Mouse (Mus musculus) right cerebral cortex, postnatal 25 days (tissue): ENCODE data around the gene Zfp839.
"Not testable (repeated sequence)": the region's sequence is repeated elsewhere in the genome, so short reads cannot be mapped to it uniquely, and the experiment has no call there.

Source experiments
- DNase-seq: peaks from one replicate; pipeline ENCODE4 v3.0.0; 2022

Zfp839 gene

DNA sequence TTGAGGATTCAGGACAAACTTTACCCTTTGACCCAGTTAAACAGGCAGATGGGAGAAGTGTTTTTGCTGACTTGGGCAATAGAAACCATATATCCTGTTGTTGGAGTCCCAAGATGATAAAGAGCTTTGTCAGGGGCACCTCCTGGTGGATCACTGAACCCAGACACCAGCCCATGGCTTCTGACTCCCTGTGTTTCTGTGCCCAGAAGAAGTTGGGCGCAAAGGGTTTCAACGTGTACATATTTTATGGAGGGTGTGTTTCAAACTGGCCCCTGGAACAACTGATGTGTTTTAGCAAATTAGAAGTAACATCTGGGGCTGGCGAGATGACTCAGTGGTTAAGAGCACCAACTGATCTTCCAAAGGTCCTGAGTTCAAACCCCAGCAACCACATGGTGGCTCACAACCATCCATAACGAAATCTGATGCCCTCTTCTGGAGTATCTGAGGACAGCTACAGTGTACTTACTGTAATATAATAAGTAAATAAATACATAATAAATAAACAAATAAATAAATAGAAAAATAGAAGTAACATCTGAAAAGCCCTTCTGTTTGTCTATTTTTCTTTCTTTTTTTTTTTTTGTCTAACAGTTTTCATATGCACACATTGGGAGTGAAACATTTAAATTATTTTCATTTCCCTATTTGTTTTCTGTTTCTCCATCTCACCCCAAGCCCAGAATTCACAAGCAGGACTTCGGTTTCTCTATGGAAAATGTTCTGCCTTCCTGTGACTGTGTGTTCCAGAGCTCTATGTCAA is 8.1 kb upstream of the Zfp839 start:
- no peak for DNase-seq

DNA sequence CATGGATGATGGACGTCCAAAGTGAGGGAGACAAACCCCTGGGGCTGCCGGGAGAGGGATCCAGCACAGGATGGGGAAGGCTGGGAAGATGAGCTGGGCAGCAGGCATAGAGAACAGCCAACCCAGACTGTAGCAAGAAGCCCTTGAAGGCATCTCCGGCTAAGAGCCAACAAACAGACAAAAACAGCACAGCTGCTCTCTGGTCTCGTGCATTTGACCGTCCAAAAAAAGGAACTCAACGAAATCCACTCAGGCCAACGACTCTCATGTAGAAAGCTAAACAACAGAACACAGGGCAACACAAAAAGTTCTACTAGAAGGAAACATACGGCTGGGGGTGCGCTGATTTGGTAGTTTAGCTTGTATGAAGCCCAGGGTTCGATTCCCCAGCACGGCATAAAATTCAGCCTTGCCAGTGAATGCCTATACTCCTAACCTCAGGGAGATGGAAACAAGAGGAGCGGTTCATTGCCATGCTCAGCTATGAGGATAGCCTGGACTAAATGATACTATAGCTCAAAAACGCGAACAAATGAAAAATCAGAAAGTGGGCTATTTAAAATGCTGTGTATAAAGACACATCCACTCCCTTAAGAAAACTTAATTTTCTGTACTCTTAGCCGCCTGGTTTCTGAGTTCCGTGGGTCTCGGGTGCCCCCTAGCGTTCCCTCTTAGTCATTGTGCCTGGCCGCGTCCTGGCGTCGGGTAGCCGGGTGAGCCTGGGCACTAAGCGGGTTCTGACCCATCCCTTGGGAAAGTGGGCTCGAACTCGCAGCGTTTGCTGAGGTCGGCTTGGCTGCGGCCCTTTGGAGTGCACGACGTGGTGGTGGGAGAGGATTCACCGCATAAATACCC is 6.6 kb upstream of the Zfp839 start:
- peak; percentile 76 for DNase-seq

DNA sequence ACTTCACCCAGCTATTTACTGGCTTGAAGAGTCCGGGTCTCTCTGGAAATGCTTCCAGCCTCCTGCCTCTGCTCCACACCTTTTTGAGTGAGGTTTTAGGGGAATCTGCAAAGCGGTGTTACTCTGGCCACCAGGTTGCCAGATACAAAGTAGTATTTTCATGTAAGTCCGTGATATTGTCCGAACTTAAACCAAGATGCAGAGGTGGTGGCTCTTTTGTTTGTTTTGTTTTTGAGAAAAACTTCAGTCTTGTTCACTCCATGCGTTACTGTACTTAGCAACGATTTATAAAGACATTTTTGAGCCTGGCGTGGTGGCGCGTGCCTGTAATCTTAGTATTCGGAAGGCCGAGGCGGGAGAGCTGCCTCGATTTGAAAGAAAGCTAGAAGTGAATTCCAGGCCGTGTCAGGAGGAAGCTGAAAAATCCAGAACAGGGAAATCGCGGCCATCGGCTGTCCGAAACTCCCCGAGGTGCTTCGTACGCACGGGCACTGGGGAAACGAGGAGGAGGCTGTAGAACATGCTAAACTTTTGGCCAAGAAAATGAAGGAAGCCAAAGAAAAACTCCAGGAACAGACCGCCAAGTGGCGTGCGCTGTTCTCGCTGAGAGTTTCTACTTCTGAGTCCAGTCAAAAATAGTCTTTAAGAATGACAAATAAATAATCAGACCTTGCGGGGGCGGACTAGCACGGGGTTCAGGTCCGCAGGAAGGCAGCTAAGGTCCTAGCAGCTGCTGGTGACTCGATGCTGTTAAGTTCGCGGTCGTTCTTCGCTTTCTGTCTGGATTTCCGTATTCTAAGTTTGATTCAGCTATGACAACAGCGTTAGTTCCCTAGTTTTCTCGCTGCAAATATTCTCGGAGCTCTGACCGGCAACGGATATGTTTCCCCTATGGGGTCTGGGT is 5.6 kb upstream of the Zfp839 start:
- DNase-seq = no peak

DNA sequence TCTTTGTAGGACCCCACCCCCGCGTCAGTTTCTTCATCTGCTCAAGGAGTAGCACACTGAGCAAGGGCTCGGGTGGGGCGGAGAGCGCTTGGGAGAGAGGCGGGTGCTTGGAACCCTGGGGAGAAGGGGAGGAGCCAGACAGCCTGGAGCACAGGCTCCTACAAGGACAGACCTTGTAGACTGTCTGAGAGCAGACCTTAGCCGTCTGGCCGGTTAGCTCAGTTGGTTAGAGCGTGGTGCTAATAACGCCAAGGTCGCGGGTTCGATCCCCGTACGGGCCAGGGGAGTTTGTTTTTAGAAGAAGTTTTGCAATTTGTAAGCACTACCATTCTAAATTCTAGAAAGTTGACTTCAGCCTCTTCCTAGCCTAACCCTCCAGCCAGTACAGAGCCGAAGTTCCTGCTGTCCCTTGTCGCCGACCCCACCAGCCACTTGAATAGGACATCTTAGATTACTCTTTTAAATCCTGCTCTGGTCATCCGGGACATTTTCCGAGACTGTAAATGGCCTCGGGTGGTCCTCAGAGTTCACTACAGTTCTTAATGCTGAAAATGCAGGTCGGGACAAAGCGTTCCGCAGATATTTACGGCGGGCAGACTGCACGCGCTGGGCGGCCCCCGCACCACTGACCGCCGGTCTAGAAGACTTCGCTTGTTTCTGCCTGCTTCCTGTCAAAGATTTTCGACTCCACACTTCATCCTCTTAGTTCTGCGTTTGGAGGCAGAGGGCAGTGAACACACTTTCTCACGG is 4.7 kb upstream of the Zfp839 start:
- peak; percentile 77 for DNase-seq

DNA sequence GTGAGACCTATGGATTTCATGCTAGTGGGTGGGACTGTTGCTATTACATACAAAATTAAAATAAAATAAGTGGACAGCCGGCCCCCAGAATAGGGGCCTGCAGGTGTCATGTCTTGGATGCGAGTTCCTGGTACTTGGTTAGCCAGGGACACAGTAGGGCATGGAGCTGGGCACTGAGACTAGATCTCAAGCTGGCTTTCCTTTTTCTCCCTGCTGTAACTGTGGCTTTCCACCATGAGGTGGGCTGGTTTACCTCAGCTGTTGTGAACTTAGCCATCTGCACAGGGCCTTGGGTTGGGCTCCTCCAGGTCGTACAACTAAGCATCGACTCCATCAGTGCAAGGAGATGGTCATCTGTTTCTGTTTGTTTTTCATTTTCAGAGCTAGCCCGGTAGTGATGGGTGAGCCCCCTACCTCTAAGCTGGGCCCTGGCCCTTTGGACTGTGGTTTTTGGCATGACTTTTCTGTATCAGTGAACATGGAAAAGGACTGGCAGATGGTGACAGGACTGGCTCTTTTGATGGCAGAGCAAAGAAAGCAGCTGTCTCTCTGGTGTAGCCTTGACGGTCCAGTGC is 3.8 kb upstream of the Zfp839 start:
- no peak for DNase-seq

DNA sequence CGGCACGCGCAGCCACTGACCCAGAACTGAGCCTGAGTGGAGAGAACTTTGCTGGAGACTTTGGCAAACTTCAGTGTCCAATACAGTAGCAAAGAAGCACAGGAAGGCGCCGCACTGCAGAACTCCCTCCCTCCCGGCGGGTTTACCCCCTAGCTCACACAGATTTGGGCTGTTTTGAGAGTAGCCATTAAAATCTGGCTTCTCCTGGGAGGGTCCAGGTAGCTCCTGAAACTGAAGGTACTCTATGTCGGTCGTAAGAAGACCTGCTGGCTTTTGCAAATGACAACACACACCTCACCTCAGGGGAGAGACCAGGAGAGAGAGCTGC is 840 bp downstream of the Zfp839 start:
- no peak for DNase-seq

DNA sequence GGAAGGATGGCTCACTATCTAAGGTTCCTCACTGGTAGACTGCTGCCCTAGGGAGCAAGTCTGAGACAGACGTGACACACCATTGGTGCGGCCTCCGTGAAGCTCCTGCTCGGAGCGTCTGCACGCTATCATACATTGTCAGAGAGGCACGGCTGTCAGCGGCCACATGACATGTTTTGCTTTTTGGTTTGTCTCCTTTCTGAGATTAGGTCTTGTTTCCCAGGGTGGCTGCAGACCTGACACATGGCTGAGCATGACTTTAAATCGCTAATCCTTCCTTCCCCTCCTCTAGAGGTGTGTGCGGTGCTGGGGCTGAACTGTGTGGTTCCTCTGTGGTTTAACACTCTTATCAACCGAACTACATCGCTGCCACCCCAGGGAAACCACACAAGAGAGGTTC is 1.4 kb downstream of the Zfp839 start:
- no peak for DNase-seq

DNA sequence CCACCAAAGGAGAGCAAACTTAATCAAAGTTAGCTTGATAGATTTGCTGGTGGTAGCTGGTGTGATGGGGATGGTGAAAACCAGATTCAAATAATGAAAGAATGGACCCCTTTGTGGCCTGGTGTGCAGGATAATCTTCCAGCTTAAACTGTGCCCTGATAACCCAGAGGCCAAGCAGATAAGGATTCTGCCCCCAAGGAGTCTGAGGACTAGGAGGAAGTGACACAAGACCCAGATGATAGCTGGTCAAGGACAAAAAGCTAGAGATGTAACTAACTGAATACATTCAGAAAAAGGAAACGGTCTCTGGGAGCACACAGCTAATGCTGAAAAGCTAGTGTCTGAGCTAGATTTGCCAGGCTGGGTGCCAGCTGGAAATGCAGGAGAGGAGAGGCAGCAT is 1.9 kb downstream of the Zfp839 start:
- no peak for DNase-seq

DNA sequence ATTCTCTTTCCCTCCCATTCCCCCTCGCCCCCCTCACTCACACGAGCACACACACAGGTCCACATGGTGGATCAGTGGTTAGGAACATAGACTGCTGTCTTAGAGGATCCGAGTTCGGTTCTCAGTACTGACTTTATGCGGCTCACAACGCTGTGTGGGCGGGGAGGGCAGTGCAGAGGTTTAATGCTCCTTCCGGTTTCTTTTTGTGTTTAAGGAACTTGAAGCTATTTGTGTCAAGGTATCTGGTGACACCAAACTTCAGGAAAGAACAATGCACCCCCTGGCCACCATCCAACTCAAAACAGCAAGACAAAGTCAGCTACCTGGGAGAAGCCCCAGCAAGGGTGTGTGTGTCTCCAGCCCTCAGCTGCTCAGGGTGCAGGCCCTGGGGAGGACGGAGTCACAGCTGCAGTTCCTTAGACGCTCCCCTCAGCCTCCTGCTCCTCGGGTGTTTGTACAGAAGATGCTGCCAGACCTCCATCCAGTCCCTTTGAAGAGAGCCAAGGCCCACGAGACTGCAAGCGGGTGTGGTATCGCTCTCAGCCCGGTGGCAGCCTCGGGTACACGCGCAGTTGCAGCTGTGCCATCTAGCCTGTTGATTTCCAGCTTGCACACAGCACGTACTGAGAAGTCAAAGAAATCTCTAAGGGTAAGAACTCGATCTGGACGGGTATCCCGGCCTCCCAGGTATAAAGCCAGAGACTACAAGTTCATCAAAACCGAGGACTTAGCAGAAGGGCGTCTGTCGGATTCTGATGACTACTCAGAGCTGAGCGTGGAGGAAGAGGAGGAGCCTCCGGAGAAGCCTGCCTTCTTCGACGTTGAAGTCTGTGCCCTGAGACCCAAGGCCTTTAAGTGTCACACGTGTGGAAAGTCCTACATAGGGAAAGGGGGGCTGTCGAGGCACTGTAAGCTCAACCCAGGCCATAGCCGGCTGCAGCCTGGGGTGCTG is 5.0 kb downstream of the Zfp839 start:
- no peak for DNase-seq

DNA sequence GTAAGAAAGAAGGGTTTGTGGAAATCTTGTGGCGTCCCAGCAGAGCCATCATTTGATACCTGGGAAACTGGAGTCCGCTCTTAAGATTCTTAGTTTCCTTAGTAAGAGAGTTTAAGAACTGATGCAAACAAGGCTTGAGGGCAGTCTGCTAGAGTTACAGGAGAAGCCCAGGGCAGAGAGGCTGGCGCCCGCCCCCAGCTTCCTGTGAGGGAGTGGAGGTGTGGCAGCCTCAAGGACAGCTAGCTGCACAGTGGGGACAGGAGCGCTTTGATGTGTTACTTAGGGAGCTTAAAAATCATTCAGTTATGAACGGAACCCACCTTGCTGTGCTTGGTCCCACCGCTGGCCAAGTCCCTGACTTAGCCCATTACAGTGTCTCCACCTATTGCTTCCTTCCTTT is 7.1 kb downstream of the Zfp839 start:
- DNase-seq = no peak

DNA sequence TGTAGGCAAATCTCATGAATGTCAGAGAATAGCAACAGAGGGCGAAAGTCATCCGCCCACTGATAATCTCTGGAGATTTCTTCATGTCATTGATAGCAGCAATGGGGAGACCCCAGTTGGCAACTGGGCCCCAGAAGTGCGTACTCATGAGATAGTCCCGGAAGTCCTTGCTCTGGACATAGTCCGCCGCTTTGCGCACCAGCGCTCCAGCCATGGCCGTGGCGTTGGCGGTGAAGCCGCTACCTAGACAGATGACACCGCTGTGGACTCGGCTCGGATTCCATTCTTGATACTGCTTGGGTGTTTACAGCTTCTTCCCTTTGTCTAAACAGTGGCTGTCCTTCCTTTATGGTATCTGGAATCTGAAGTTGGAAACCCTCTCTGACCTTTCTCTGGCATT is 8.6 kb downstream of the Zfp839 start:
- DNase-seq = not testable (repeated sequence)

DNA sequence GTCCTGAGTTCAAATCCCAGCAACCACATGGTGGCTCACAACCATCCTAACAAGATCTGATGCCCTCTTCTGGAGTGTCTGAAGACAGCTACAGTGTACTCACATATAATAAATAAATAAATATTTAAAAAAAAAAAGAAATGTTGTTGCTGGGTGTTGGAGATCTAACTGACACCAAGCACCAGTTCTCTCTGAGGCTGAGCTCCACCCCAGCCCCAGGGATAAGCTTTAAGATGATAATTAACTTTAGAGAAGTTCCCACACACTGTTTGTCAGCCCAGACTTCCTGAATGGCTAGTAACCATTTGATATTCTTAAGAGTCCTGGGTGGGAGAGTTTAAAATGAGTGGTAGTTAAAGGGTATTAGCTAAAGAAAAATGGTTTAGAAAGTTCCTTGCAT is 10.2 kb downstream of the Zfp839 start:
- DNase-seq = no peak

DNA sequence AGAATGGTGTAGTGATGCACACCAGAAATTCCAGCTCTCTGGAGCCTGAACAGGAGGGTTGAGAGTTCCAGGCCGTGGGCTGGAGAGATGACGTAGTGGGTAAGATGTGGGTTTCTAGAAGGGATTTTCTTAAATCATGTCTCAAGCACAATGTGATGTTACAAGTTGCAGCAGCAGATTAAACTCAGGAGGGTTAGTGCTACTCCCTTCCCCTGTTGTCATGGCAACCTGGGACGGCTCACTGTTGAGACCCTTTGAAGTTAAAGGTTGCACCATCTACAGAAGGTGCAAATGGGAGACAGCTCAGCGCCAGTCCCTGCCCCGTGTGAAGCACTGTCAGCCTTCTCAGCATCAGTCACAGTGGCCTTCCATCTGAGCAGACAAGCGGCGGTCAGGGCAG is 11.2 kb downstream of the Zfp839 start:
- DNase-seq = no peak

DNA sequence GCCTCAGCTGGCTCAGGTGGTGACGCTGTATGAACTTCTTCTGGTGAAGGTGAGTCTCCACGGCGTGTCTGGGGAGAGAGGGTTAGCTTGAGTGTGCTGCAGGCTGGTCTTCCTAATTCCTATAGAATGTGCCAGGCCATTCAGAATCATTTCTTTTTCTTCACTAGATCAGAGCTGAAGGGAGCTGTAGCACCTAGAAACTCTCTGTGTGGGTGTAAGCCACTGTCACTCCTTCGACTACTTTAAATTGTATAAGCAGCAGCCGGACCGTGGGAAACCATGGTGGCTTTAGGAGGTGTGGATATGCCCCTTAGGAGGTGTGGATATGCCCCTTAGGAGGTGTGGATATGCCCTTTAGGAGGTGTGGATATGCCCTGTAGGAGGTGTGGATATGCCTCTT is 14.0 kb downstream of the Zfp839 start:
- DNase-seq = no peak

DNA sequence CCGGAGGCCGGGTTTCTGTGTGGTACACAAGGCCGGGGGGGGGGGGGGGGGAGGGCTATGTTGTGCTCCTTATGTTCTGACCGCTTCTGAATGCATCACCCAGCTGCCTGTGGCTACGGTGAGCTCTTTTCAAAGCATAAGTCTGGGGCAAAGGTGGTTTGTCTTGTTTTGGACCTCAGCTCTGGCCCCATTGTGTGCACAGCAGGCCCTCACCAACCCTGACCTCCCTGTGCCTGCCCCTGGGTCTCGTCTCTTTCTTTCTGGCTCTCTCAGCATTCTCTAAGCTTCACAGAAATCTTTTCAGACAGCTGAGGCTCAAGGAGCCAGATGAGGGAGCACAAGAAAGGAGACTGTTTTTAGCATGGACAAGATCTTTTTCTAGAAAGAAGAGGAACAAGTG is 15.5 kb downstream of the Zfp839 start:
- DNase-seq = no peak

DNA sequence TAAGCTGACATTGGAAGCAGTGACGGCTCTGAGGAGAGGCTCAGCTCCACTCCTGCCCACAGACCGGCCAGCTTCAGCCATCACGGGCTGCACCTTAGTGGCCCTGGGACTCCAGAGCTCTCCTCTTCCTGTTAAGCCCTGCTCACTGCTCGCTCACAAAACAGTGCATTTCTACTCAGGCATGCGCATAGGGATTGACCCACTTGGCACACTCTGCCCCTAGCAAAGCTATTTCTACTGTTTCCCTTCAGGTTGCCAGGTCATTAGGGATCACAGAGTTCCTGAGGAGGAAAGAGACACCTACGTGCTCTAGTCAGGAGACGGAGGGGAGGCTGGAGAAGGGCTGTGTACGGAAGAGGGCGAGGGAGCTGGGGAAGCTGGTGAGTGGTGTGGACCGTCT is 15.9 kb downstream of the Zfp839 start:
- no peak for DNase-seq

DNA sequence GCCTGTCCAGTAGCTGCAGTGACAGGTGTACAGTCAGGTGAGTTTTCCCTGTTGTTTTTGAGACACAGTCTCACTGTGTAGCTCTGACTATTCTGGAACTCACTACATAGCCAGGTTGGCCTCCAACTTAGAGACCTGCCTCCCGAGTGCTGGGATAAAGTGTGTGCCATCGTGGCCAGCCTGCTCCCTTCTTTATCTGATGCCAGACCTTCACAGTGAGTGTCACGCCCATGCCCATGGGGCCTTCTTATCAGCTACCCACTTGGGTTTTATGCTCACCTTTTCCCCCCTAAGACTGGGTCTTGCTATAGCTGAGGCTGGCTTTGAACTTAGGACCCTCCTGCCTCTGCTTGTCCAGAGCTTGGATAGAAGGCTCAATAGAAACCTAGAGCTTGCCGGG is 20.1 kb downstream of the Zfp839 start:
- no peak for DNase-seq

DNA sequence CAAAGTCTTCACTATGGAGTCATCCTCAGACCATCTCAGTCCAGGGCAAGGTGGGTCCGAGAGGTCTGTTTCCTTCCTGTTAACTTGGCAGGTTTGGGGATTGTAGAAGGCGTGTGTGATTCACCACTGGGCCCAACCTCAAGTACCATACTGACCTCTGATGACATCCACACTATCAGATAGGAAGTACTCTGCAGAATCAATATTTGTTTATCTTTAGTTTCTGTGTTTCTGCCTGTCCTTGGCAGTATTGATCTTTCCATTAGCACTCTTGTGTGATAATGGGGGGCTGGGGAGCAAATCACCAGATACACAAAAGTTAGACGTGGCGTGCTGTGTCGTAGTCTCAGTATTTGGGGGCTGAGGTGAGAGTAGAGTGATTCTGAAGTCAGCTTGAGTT is 21.2 kb downstream of the Zfp839 start:
- DNase-seq = no peak

DNA sequence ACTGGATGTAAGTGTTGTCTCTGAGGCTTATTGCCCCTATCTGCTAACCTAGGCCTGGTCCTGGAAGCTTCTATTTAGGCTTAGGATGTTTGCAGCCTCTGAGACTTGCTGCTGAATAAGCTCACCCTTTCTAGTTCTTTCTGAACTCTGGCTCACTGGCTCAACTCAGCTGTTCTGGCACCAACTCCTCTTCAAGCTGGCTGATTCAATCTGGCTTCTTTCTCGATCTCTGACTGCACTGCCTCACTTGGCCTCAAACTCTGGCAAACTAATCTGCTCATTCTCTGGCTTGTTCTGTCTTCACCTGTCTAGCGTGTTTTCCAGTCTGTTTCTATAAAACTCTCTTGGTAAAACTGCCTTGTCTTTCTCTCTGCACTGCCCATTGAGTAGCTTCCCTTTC is 25.3 kb downstream of the Zfp839 start:
- DNase-seq = no peak

DNA sequence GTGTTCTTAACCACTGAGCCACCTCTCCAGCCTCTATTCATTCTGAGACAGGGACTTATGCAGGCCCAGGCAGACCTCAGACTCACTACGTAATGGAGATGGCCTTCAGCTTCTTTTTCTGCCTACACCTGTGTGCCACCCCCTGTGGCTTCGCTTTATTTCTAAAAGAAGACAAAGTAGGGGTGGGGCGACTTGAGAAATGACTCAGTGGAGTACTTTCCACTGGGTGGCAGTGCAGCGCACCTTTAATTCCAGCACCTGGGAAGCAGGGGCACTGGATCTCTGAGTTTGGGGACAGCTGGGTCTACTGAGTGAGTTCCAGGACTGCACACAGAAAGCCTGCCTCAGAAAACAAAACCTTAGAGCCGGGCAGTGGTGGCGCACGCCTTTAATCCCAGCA is 32.2 kb downstream of the Zfp839 start:
- DNase-seq = no peak

DNA sequence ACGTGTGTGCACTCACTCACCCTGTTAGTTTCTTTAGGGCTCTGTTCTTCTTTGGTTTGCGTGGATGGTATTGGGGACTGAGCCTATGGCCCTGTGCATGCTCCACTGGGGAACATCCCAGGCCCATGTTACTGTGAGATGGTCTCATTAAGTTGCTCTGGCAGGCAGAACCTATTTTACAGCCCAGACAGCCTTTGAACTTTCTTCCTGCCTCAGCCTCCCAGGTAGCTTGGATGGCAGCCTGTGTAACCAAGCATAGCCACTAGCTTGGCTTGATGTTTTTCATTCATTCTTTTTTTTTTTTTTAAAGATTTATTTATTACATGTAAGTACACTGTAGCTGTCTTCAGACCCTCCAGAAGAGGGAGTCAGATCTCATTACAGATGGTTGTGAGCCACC is 35.2 kb downstream of the Zfp839 start:
- DNase-seq = no peak
